Mouse (Mus musculus) intestine, embryonic 16.5 days (tissue): Measurements from ENCODE around the gene Camk2b. TPM values are rescaled to one million over a fixed set of nuclear protein-coding genes. Genes with fewer than 3 reads are reported as not detected.

Experiments
- ATAC-seq: fragments of 200-750 bp; cut with Nextera tagmentation; 2 replicates; pipeline ENCODE4 v1.8.0; 2017; ENCODE audit warnings: moderate TSS enrichment, moderate library complexity
- H3K27ac ChIP-seq: fragments of 300-500 bp; sonication (generic); 2 replicates; pipeline ENCODE4 v1.5.1; 2014; ENCODE audit warnings: mild to moderate bottlenecking, low read length
- H3K27me3 ChIP-seq: fragments of 300-500 bp; sonication (generic); replicated peaks from 2 replicates; pipeline ENCODE4 v1.6.1; 2014; ENCODE audit warnings: low read length, control low read depth, mixed read lengths; ENCODE audit not compliant: control insufficient read depth, insufficient read depth
- H3K36me3 ChIP-seq: fragments of 300-500 bp; sonication (generic); 2 replicates; pipeline ENCODE4 v1.6.1; 2014; ENCODE audit warnings: low read length, control low read depth; ENCODE audit not compliant: control insufficient read depth, insufficient read depth
- H3K4me1 ChIP-seq: fragments of 300-500 bp; sonication (generic); 2 replicates; pipeline ENCODE4 v1.6.1; 2014; ENCODE audit warnings: low read length, control low read depth, mixed read lengths; ENCODE audit not compliant: control insufficient read depth, insufficient read depth
- H3K4me2 ChIP-seq: fragments of 300-500 bp; sonication (generic); 2 replicates; pipeline ENCODE4 v1.6.1; 2014; ENCODE audit warnings: low read depth, low read length, control low read depth
- H3K4me3 ChIP-seq: fragments of 300-500 bp; sonication (generic); 2 replicates; pipeline ENCODE4 v1.5.1; 2014; ENCODE audit warnings: mild to moderate bottlenecking, low read length
- H3K9ac ChIP-seq: fragments of 300-500 bp; sonication (generic); 2 replicates; pipeline ENCODE4 v1.6.1; 2014; ENCODE audit warnings: low read depth, low read length
- H3K9me3 ChIP-seq: fragments of 300-500 bp; sonication (generic); 2 replicates; pipeline ENCODE4 v1.6.1; 2016; ENCODE audit warnings: low read length, control low read depth; ENCODE audit not compliant: control insufficient read depth
- WGBS: fragments of 180-500 bp; shearing (Covaris S2); extraction: QIAGEN DNeasy Blood & Tissue Kit; methylation state at CpG from one replicate; pipeline ENCODE4 v1.1.7; 2014; 5-methylcytosine and 5-hydroxymethylcytosine counted together
- polyA plus RNA-seq: library from polyadenylated mRNA; unstranded; fragments of >200 nt; fragmentation: Nextera tagmentation; extraction: Ambion mirVana; gene quantifications from 2 replicates; pipeline ENCODE4 v1.2.1, GENCODE M21; 2015

Gene Camk2b
- polyA plus RNA-seq, 1 experiment from 2014 or later: 5.8 TPM

DNA sequence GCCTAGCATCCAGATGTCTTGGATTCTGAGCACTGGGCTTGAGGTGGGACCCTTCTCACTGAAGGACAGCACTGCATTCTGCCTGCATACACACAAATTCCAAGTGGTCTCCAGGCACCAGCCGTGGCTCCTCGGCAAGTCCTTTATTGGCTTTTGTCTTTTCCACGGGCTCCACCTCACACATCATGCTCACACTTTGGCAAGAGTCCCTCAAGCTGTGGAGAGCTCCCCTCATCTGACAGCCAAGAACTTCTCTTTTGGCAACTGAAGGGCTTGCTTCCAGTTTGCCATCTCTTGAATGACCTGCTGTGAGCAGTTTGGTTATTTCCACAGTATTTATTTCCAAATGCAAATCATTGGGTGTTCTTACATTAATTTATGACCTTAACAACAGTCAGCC lies 30.6 kb downstream of the Camk2b start:
- no peak for ATAC-seq

DNA sequence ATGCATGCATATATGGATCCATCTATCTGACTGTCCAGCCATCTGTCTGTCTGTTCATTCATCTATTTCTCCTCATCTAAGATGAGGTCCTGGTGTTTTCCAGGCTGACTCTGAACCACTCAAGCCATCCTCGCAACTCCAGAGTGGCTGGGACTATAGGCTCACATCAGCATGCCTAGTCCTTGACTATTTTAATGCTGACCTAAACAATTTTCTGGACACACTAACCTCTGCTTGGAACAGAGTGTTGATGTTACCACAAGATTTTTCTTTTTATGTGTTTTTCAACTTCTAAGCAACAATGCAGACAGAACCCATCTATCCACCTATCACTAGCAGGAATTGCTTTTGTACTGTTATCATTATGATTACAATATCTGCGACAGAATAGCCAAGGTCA lies 31.4 kb downstream of the Camk2b start:
- no peaks in the 10 kb centered on the region for H3K36me3 ChIP-seq
- no peak overlapping the region for H3K27ac ChIP-seq
- ATAC-seq: no peak
- no peaks in the 10 kb centered on the region for H3K27me3 ChIP-seq
- H3K9ac ChIP-seq: no peak overlapping the region
- no peaks in the 10 kb centered on the region for H3K9me3 ChIP-seq
- H3K4me2 ChIP-seq: no peak overlapping the region
- H3K4me1 ChIP-seq: peaks cover 21% of the 10 kb centered on the region
- H3K4me3 ChIP-seq: no peak overlapping the region
- 71% methylated on average over 2 of the region's 2 CpGs for WGBS

More for the DNA sequence above, 30.6 kb downstream of the Camk2b start:
- no peaks in the 10 kb centered on the region for H3K9me3 ChIP-seq
- no peak overlapping the region for H3K27ac ChIP-seq
- WGBS: 70% methylated on average over 3 of the region's 3 CpGs
- H3K4me2 ChIP-seq: no peak overlapping the region
- H3K36me3 ChIP-seq: no peaks in the 10 kb centered on the region
- peaks cover 21% of the 10 kb centered on the region for H3K4me1 ChIP-seq
- H3K27me3 ChIP-seq: no peaks in the 10 kb centered on the region
- no peak overlapping the region for H3K9ac ChIP-seq
- H3K4me3 ChIP-seq: no peak overlapping the region

DNA sequence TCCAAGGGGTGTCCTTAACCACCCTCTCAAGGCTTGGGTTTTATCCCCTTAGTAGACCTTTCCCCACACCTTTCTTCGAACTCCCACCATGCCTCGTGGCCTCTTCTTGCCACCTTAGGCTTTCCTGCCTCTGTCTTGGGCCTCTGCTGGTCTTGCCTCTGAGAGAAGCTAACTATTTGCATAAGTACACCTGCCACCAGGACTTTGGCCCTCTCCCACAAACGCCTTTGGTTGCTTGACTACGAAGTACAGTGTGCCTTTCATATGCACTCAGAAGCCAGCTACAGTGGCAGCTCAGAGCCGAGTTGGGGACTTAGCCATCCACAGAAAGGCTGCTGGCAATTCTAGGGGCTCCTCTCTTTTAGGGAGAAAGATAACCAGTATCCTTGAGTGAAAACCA lies 32.4 kb downstream of the Camk2b start:
- peak; percentile 90 for ATAC-seq
- Histone ChIP-seq H3K27me3 (no peaks in the 10 kb centered on the region), H3K9me3 (no peaks in the 10 kb centered on the region), H3K4me2 (no peak overlapping the region), H3K9ac (no peak overlapping the region), H3K4me3 (no peak overlapping the region), H3K36me3 (no peaks in the 10 kb centered on the region), H3K4me1 (peaks cover 26% of the 10 kb centered on the region), H3K27ac (peak overlapping the region; percentile 68)
- WGBS: 71% methylated on average over 5 of the region's 5 CpGs

DNA sequence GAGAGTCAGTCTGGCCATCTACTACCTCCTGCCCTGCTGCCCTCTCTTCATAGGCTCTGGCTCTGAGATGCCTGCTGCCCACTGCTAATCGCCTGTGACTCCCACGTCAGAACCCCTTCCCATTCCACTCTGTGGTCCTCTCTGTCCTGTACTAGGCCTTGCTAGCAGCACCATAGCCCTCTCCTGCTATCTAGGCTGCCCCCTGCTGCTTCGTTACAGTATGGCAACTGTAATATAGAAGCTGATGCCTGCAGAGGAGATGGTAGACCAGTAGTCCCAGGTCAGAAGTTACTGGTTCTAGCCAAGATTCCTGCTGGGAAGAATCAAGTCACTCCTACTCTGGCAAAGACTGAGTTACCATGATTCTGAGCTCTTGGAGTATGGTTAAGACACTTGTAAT lies 33.0 kb downstream of the Camk2b start:
- Histone ChIP-seq H3K27ac (no peak overlapping the region), H3K36me3 (no peaks in the 10 kb centered on the region), H3K4me1 (peaks cover 28% of the 10 kb centered on the region), H3K9ac (no peak overlapping the region), H3K27me3 (no peaks in the 10 kb centered on the region), H3K4me3 (no peak overlapping the region), H3K9me3 (no peaks in the 10 kb centered on the region), H3K4me2 (no peak overlapping the region)
- ATAC-seq: peak; percentile 51; the same call in 1 of the 2 replicates
- 75% methylated on average over 3 of the region's 3 CpGs for WGBS

DNA sequence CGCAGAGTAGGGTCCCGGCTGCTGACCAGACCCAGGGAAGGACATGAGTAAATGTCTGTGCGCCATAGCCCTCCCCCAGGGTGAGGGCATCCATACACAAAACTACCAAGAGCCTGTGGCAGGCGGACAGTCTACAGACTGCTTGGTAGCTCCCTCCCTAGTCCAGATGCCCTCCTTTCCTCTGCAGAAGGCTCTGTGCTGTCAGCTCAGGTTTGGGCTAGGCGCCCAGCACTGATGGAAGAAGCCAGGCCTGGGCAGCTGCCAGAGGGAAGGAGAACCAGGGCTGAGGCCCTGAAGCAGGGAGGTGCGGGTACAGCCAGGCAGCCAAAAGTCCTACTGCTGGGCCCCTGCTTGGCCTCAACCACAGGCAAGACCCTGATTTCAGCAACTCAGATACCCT lies 35.5 kb downstream of the Camk2b start:
- no peak overlapping the region for H3K4me3 ChIP-seq
- ATAC-seq: no peak
- no peaks in the 10 kb centered on the region for H3K9me3 ChIP-seq
- H3K27ac ChIP-seq: no peak overlapping the region
- no peak overlapping the region for H3K9ac ChIP-seq
- no peak overlapping the region for H3K4me2 ChIP-seq
- no peaks in the 10 kb centered on the region for H3K36me3 ChIP-seq
- H3K27me3 ChIP-seq: no peaks in the 10 kb centered on the region
- WGBS: 82% methylated on average over 6 of the region's 6 CpGs
- H3K4me1 ChIP-seq: peaks cover 28% of the 10 kb centered on the region

DNA sequence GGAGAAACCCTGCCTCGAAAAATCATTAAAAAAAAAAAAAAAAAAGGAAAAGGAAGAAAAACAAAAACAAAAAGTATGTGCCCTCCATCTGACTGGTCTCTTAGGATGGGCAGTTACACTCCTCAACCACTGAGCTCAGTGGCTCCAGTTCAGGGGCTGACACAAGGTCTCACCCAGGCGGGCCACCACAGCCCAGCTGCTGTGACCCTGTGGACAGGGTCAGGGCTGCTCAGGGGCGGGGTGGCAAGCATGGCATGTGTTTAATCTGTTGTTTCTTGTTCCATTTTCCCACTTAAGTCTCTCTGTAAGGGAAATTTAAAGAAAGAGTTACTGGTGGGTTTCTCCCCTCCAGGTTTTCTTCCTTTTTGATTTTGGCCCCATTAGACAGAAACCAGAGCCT lies 36.4 kb downstream of the Camk2b start:
- H3K27ac ChIP-seq: no peak overlapping the region
- H3K4me3 ChIP-seq: no peak overlapping the region
- no peak for ATAC-seq
- peaks cover 23% of the 10 kb centered on the region; the same call in 1 of the 2 replicates for H3K4me1 ChIP-seq
- 70% methylated on average over 3 of the region's 3 CpGs for WGBS
- no peak overlapping the region for H3K4me2 ChIP-seq
- no peak overlapping the region for H3K9ac ChIP-seq
- no peaks in the 10 kb centered on the region for H3K27me3 ChIP-seq
- no peaks in the 10 kb centered on the region for H3K36me3 ChIP-seq
- H3K9me3 ChIP-seq: no peaks in the 10 kb centered on the region

DNA sequence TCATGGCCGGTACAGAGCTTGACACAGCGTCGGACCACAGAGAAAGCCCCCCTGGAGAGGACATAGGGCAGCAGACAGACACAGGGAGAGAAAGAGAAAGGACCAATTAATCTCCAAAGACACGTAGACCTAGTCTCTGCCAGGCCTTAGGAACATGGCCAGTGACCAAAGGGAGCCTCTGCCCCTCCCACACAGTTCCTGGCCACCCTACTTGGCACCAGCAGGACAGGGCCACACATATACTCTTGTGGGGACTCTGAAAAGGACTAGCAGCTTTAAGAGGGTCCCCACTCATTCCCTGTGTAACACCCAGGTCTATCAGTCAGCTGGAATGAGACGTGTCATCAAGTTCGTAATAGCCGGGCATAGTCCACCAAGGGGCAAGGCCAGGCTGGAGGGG lies 37.3 kb downstream of the Camk2b start:
- WGBS: 72% methylated on average over 7 of the region's 7 CpGs
- H3K36me3 ChIP-seq: no peaks in the 10 kb centered on the region
- ATAC-seq: no peak
- no peak overlapping the region for H3K9ac ChIP-seq
- H3K27ac ChIP-seq: no peak overlapping the region
- H3K4me3 ChIP-seq: no peak overlapping the region
- no peaks in the 10 kb centered on the region for H3K9me3 ChIP-seq
- H3K4me2 ChIP-seq: no peak overlapping the region
- H3K27me3 ChIP-seq: no peaks in the 10 kb centered on the region
- peaks cover 19% of the 10 kb centered on the region; the same call in 1 of the 2 replicates for H3K4me1 ChIP-seq

DNA sequence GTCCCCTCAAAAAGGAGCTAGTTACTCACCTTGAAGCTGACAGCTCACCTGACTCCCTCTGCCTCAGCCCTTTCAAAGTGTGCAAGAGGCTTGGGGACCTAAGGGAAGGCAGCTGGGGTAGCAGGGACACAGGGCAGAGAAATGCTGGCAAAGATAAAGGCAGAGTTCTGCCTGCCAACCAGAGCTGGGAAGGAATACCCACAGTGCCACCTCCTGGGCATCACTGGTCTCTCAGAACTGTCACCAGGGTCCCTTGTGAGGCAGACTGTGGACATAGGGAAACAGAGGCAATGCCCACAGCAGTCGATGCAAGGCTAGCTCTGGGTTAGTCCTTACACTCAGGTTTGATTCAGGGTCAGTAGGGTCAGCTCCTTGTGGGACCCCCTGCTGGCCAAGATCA lies 39.8 kb downstream of the Camk2b start:
- Histone ChIP-seq H3K4me1 (peaks cover 9% of the 10 kb centered on the region; the same call in 1 of the 2 replicates), H3K9ac (no peak overlapping the region), H3K4me2 (no peak overlapping the region), H3K27me3 (no peaks in the 10 kb centered on the region), H3K9me3 (no peaks in the 10 kb centered on the region), H3K36me3 (no peaks in the 10 kb centered on the region), H3K4me3 (no peak overlapping the region), H3K27ac (no peak overlapping the region)
- WGBS: 76% methylated on average over 1 of the region's 1 CpGs
- ATAC-seq: peak; percentile 16; the same call in 1 of the 2 replicates

DNA sequence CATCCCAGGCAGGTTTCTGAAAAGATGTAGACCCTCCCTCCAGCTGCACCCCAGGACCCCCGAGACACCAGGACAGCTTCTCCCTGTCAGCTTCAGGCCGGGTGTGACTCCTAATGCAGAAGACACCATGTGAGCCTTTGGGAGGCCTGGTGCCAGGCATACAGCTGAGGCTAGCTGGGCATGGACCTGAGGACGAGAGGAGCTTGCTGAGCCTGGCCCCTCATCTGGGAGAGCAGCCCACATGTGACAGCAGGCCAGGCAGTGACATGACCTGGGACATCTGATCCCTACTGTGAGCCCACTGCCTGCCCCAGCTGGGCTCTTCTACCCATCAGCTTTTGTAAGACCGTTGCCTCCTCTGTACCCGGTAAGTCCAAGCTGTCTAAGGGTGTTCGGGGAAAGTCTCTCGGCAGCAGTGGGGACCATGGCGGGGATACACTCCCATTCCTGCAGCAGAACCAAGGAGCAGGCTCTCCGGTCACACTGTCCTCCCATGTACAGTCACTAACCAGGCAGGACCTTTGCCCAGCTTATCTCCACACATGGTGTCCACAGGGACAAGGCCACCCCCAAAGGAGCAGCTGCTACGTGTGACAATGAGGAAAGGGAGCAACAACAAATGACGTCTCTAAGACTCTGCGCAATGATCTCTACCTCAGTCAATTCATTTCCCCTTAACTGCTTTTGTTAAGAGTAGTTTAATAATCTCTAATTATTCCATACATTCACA lies 41.1 kb downstream of the Camk2b start:
- Histone ChIP-seq H3K27ac (no peak overlapping the region), H3K27me3 (no peaks in the 10 kb centered on the region), H3K9me3 (no peaks in the 10 kb centered on the region), H3K9ac (no peak overlapping the region; the same call in 1 of the 2 replicates), H3K4me1 (peaks cover 7% of the 10 kb centered on the region; the same call in 1 of the 2 replicates), H3K4me3 (no peak overlapping the region), H3K4me2 (no peak overlapping the region), H3K36me3 (no peaks in the 10 kb centered on the region)
- ATAC-seq: peak; percentile 70
- 73% methylated on average over 12 of the region's 12 CpGs for WGBS
